Mouse (Mus musculus): Measurements from ENCODE around the gene Carhsp1.

GRCm38 (mm10) chr16:8631428-8631827 lies 40.5 kb downstream of the Carhsp1 start:
- no peak for TF ChIP-seq GATA1 (IDR thresholded peaks at IDR 0.05; ENCODE audit: borderline replicate concordance, low read length)
- TF ChIP-seq FLI1 (IDR thresholded peaks at IDR 0.05; ENCODE audit: low read length) = no peak

All from megakaryocyte, embryonic 14.5 days (primary cell).